Comparison of ENCODE assay signal across 26 mouse cellular contexts in genomic region chr7:46761049-46761795, GRCm38 (mm10). TPM values are rescaled to one million over a fixed set of nuclear protein-coding genes. Genes with fewer than 3 reads are reported as not detected.
DNase-seq lines count a peak whose midpoint lies in the region; ATAC-seq lines count a peak whose summit lies in the region.
"Had no signal": no experiment of that assay in that cellular context is flagged by ENCODE, and none has a peak within 500 bp of the region (broad histone marks: within the 10 kb centered on the region; RNA-seq: fewer than 3 reads in every experiment).

No protein-coding gene starts in this region.

- H3K4me2 ChIP-seq in liver, embryonic 13.5 days: no peak overlapping the region
- H3K4me2 ChIP-seq in liver, embryonic 11.5 days: no peak overlapping the region
- H3K4me2 ChIP-seq: embryonic facial prominence, embryonic 13.5 days; heart, embryonic 15.5 days; lung, embryonic 14.5 days; midbrain, embryonic 13.5 days; neural tube, embryonic 15.5 days had no signal

- H3K36me3 ChIP-seq in liver, embryonic 13.5 days: peaks cover 47% of the 10 kb centered on the region
- H3K36me3 ChIP-seq in liver, embryonic 11.5 days (ENCODE audit: control insufficient read depth, insufficient read depth, low read length): peaks cover 17% of the 10 kb centered on the region

- peaks cover 11% of the 10 kb centered on the region for H3K4me1 ChIP-seq in liver, embryonic 13.5 days (replicated peaks)
- no peaks in the 10 kb centered on the region for H3K4me1 ChIP-seq in liver, embryonic 11.5 days (replicated peaks; ENCODE audit: control insufficient read depth, insufficient read depth, low read length)
- H3K4me1 ChIP-seq: embryonic facial prominence, embryonic 13.5 days; heart, embryonic 15.5 days; midbrain, embryonic 13.5 days; neural tube, embryonic 15.5 days had no signal

- H3K27ac ChIP-seq in liver, embryonic 13.5 days: no peak overlapping the region
- H3K27ac ChIP-seq in liver, embryonic 11.5 days (ENCODE audit: low read depth, low read length): no peak overlapping the region
- H3K27ac ChIP-seq: embryonic facial prominence, embryonic 13.5 days; heart, adult 2 months; heart, embryonic 15.5 days; midbrain, embryonic 13.5 days; neural tube, embryonic 15.5 days had no signal

- no peaks in the 10 kb centered on the region for H3K9me3 ChIP-seq in liver, embryonic 13.5 days (replicated peaks)
- H3K9me3 ChIP-seq in liver, embryonic 11.5 days (ENCODE audit: control insufficient read depth, low read length): no peaks in the 10 kb centered on the region
- H3K9me3 ChIP-seq: embryonic facial prominence, embryonic 13.5 days; heart, embryonic 15.5 days; midbrain, embryonic 13.5 days; neural tube, embryonic 15.5 days had no signal

- ATAC-seq in liver, embryonic 13.5 days (ENCODE audit: low read depth): no peak; the same call in 1 of the 2 replicates
- no peak for ATAC-seq in liver, embryonic 11.5 days (replicated peaks; ENCODE audit: low FRiP score)
- no peak for ATAC-seq in granulocyte monocyte progenitor cell, adult 5-6 weeks (replicated peaks; ENCODE audit: poor library complexity, severe bottlenecking)
- ATAC-seq in cerebellum, adult (ENCODE audit: insufficient number of reproducible peaks, low FRiP score, low TSS enrichment): no peak
- ATAC-seq: midbrain, embryonic 13.5 days had no signal

- no peak overlapping the region for H3K4me3 ChIP-seq in liver, embryonic 13.5 days (replicated peaks)
- no peak overlapping the region for H3K4me3 ChIP-seq in liver, embryonic 11.5 days (ENCODE audit: low read depth, low read length)
- H3K4me3 ChIP-seq: embryonic facial prominence, embryonic 13.5 days; heart, adult 2 months; heart, embryonic 15.5 days; midbrain, embryonic 13.5 days; neural tube, embryonic 15.5 days had no signal

- H3K9ac ChIP-seq in liver, embryonic 13.5 days: no peak overlapping the region
- H3K9ac ChIP-seq in liver, embryonic 11.5 days (ENCODE audit: low read depth, low read length): no peak overlapping the region
- H3K9ac ChIP-seq: embryonic facial prominence, embryonic 13.5 days; heart, embryonic 15.5 days; lung, embryonic 14.5 days; midbrain, embryonic 13.5 days; neural tube, embryonic 15.5 days had no signal

- WGBS in liver, embryonic 13.5 days (ENCODE audit: insufficient replicate concordance): 59% methylated on average over 11 of the region's 11 CpGs
- 71% methylated on average over 11 of the region's 11 CpGs for WGBS in liver, embryonic 11.5 days

- peak; percentile 13 for DNase-seq in liver, embryonic 13.5 days
- DNase-seq in liver, embryonic 11.5 days (ENCODE audit: low spot score): no peak
- peak; percentile 83 for DNase-seq in ES-CJ7 (ENCODE audit: low read depth, low spot score)
- peak; percentile 40 for DNase-seq in adrenal gland, postnatal 14 days
- no peak for DNase-seq in spleen, adult 18-20 months
- DNase-seq: cerebellum, adult 8-10 months; gastrocnemius, postnatal 10 days; heart, adult 2 months; kidney, adult 9 months; kidney, postnatal 4 days; lung, embryonic 14.5 days; right cerebral cortex, postnatal 4 days; thymus, adult 18-20 months had no signal

- H3K27me3 ChIP-seq in liver, embryonic 13.5 days: no peaks in the 10 kb centered on the region
- H3K27me3 ChIP-seq in liver, embryonic 11.5 days (replicated peaks; ENCODE audit: control insufficient read depth, insufficient read depth, low read length): no peaks in the 10 kb centered on the region
- H3K27me3 ChIP-seq: CH12.LX; embryonic facial prominence, embryonic 13.5 days; heart, embryonic 15.5 days; midbrain, embryonic 13.5 days; neural tube, embryonic 15.5 days had no signal

RNA-seq across cellular contexts. Expression of gene Saa2, which starts 9.6 kb away (rescaled TPM):
- polyA plus RNA-seq in liver, embryonic 13.5 days (2015; fragmentation: Nextera tagmentation; extraction: Ambion mirVana): not detected in 2 replicates
- polyA plus RNA-seq in liver, embryonic 11.5 days (2014; fragmentation: Nextera tagmentation; extraction: Ambion mirVana): 1.2 TPM in 1 of 2 replicates, not detected in the other
- total RNA-seq in adrenal gland, postnatal 14 days (2021): 0.63 TPM in 1 of 2 replicates, not detected in the other
- total RNA-seq in granulocyte monocyte progenitor cell, adult 5-6 weeks (2014; fragmentation: Nextera tagmentation): not detected in 2 replicates
- total RNA-seq in granulocyte monocyte progenitor cell, adult 5-6 weeks (2017): not detected in 2 replicates
- total RNA-seq: CH12.LX; gastrocnemius, postnatal 10 days; heart, adult 2 months; layer of hippocampus, postnatal 10 days; left cerebral cortex, postnatal 10 days had no signal
- polyA plus RNA-seq: brain, embryonic 14.5 days; embryonic facial prominence, embryonic 13.5 days; heart, adult 2 months; heart, embryonic 15.5 days; lung, embryonic 14.5 days; midbrain, embryonic 13.5 days; neural tube, embryonic 15.5 days; stomach, embryonic 14.5 days had no signal

RNA-seq across cellular contexts. Expression of gene Saa1, which starts 18.4 kb away (rescaled TPM):
- 0.23 TPM in 1 of 2 replicates, not detected in the other for polyA plus RNA-seq in liver, embryonic 13.5 days (2015; fragmentation: Nextera tagmentation; extraction: Ambion mirVana)
- polyA plus RNA-seq in liver, embryonic 11.5 days (2014; fragmentation: Nextera tagmentation; extraction: Ambion mirVana): 0.90 and 1.1 TPM in 2 replicates
- total RNA-seq in adrenal gland, postnatal 14 days (2021): 0.85 TPM in 1 of 2 replicates, not detected in the other
- total RNA-seq in granulocyte monocyte progenitor cell, adult 5-6 weeks (2014; fragmentation: Nextera tagmentation): not detected in 2 replicates
- total RNA-seq in granulocyte monocyte progenitor cell, adult 5-6 weeks (2017): not detected in 2 replicates
- total RNA-seq: CH12.LX; heart, adult 2 months; layer of hippocampus, postnatal 10 days; left cerebral cortex, postnatal 10 days had no signal
- polyA plus RNA-seq: embryonic facial prominence, embryonic 13.5 days; heart, adult 2 months; heart, embryonic 15.5 days; hindbrain, embryonic 11.5 days; lung, embryonic 14.5 days; midbrain, embryonic 13.5 days had no signal

RNA-seq across cellular contexts. Expression of gene Saa4, which starts 28.8 kb away (rescaled TPM):
- polyA plus RNA-seq in liver, embryonic 13.5 days (2015; fragmentation: Nextera tagmentation; extraction: Ambion mirVana): 2.7 and 3.6 TPM in 2 replicates
- polyA plus RNA-seq in liver, embryonic 11.5 days (2014; fragmentation: Nextera tagmentation; extraction: Ambion mirVana): 5.7 and 6.1 TPM in 2 replicates
- 1.3 and 16.7 TPM in 2 replicates for total RNA-seq in adrenal gland, postnatal 14 days (2021)
- not detected in 2 replicates for total RNA-seq in granulocyte monocyte progenitor cell, adult 5-6 weeks (2014; fragmentation: Nextera tagmentation)
- total RNA-seq in granulocyte monocyte progenitor cell, adult 5-6 weeks (2017): not detected in 2 replicates
- total RNA-seq: CH12.LX; gastrocnemius, postnatal 10 days; heart, adult 2 months; layer of hippocampus, postnatal 10 days; left cerebral cortex, postnatal 10 days had no signal
- polyA plus RNA-seq: brain, embryonic 14.5 days; embryonic facial prominence, embryonic 13.5 days; heart, adult 2 months; heart, embryonic 15.5 days; hindbrain, embryonic 11.5 days; limb, embryonic 14.5 days; lung, embryonic 14.5 days; midbrain, embryonic 13.5 days; neural tube, embryonic 15.5 days; stomach, embryonic 14.5 days had no signal

RNA-seq across cellular contexts. Expression of gene Hps5, which starts 34.6 kb away (rescaled TPM):
- 5.8 and 8.2 TPM in 2 replicates for polyA plus RNA-seq in liver, embryonic 13.5 days (2015; fragmentation: Nextera tagmentation; extraction: Ambion mirVana)
- 15.5 and 16.7 TPM in 2 replicates for polyA plus RNA-seq in liver, embryonic 11.5 days (2014; fragmentation: Nextera tagmentation; extraction: Ambion mirVana)
- total RNA-seq in adrenal gland, postnatal 14 days (2021): 18.7 and 19.0 TPM in 2 replicates
- 17.0 and 32.8 TPM in 2 replicates for total RNA-seq in granulocyte monocyte progenitor cell, adult 5-6 weeks (2014; fragmentation: Nextera tagmentation)
- total RNA-seq in granulocyte monocyte progenitor cell, adult 5-6 weeks (2017): 19.1 and 27.6 TPM in 2 replicates

RNA-seq across cellular contexts. Expression of gene Gtf2h1, which starts 34.7 kb away (rescaled TPM):
- polyA plus RNA-seq in liver, embryonic 13.5 days (2015; fragmentation: Nextera tagmentation; extraction: Ambion mirVana): 42.2 and 53.1 TPM in 2 replicates
- 83.6 and 95.7 TPM in 2 replicates for polyA plus RNA-seq in liver, embryonic 11.5 days (2014; fragmentation: Nextera tagmentation; extraction: Ambion mirVana)
- total RNA-seq in adrenal gland, postnatal 14 days (2021): 41.1 and 41.3 TPM in 2 replicates
- 30.3 and 46.6 TPM in 2 replicates for total RNA-seq in granulocyte monocyte progenitor cell, adult 5-6 weeks (2014; fragmentation: Nextera tagmentation)
- total RNA-seq in granulocyte monocyte progenitor cell, adult 5-6 weeks (2017): 67.0 and 83.9 TPM in 2 replicates

Comparison
In these comparisons a context has a peak if more than half of its experiments do, and no peak if none do; other contexts are left out.
1. DNase-seq: peak in liver, embryonic 13.5 days (single experiment), ES-CJ7 (single experiment) and adrenal gland, postnatal 14 days (single experiment); none in liver, embryonic 11.5 days (single experiment) and spleen, adult 18-20 months (0 of 2).